Mouse (Mus musculus) G1E (cell line): ENCODE results near the gene Rasa3.

Source experiments
- CTCF ChIP-seq: IDR thresholded peaks from 2 replicates; pipeline ENCODE4 v1.5.1; 2012; ENCODE audit warnings: low read depth, low read length, inconsistent platforms, mixed read lengths
- GATA1 ChIP-seq: IDR thresholded peaks from 2 replicates; pipeline ENCODE4 v1.6.1; 2012; ENCODE audit warnings: borderline replicate concordance, low read length, inconsistent platforms, mixed read lengths
- GATA2 ChIP-seq: IDR thresholded peaks from 2 replicates; pipeline ENCODE4 v1.6.1; 2012; ENCODE audit warnings: low read depth, low read length, inconsistent platforms, borderline replicate concordance
- TAL1 ChIP-seq: conservative IDR thresholded peaks from 2 replicates; pipeline ENCODE4 v1.6.1; 2012; ENCODE audit warnings: low read depth, low read length, inconsistent platforms, mixed read lengths

DNA sequence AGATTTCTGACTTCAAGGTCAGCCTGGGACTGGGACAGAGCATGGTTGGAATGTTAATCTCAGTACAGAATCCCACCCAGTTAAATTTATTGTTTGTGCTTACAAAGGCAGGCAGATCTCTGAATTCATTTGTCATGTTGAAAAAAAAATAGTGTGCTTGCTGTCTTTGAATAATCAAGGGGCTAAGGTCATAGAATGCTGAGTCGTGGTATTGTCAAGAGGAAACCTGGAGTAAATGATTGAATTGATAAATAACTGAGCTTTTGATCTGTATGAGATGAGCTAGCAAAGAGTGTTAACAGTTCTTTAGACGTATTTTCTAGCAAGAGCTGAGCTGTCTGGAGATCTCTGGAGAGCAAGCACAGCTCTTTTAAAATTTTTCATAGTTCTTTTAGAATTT lies 140.3 kb downstream of the Rasa3 start:
- no peak for TF ChIP-seq CTCF
- no peak for TF ChIP-seq TAL1
- TF ChIP-seq GATA1 = no peak
- TF ChIP-seq GATA2 = no peak
